Mouse (Mus musculus) fibroblast of lung, adult 2 months (primary cell): Measurements from ENCODE around the gene Camk1d.

Source experiments
- DNase-seq: peaks from one replicate; pipeline ENCODE4 v3.0.0-alpha.2; 2011; ENCODE audit warnings: low read depth

Gene Camk1d

DNA sequence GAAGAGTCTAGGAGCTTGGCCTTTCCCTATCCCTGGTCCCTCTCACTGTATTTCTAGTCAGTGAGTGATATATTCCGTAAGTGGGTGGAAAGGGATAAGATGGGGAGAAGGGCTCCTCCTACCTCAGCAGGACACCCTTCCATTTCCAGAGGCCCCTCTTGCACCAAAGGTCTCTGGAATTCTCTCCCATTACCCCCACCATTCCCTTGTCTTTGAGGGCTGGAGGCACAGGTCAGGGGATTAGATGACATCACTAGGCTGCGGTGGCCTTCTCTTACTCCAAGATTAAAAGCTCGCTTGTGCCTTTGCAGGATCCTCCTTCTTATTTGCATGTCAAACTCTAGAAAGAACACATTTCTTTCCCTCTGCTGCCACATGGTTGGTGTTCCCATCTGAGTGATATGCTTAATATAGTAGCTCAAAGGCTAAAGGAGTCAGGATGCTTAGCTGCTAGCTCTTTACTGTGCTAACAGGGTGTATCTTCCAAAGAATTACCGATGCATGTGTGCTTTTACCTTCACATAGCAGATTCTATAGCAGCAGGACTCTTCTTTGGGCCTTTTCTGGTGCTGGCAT, 244.9 kb downstream of the Camk1d start:
- no peak for DNase-seq

DNA sequence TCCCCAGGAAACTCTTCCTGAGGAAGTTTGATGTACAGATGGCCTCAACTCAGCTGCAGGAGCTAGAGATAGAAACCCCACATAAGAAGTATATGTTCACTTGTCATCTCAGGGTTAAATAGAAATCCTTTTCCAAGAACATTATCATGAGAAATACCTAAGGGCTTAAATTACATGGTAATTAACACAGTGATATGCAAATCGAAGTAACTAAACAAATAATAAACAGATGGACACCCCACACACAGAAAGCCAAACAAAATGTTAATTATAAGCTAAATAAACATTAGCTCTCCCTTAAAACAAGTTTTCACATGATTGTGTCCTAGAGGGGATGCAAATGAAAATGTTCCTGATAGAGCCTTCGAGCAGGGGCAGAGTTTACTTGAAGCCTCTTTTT, 246.8 kb downstream of the Camk1d start:
- DNase-seq = no peak

DNA sequence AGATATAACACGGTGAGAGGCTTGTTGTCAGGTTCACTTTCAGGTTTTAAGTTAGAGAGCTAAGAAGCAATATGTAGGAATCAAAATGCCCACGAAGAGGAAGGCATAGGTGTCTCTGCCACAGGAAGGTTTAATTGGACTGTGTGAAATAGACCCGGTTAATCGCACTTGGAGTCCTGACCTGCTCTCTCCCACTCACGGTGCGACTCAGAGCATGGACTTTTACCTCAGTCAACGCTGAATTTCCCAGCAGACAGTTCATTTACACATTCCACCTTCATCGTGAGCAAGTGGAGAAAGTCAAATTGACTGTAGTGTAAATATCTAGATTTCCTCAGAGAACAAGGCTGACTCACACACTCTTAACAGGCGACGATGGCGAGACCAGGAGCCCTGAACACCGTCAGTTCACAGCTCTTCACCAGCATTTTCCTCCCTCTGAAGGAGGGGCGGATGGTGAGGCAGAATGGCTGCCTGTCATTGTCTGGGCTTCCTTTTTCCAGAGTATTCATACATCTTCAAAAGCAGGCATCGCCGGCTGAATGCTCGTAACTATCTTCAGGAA, 255.6 kb downstream of the Camk1d start:
- DNase-seq = no peak

DNA sequence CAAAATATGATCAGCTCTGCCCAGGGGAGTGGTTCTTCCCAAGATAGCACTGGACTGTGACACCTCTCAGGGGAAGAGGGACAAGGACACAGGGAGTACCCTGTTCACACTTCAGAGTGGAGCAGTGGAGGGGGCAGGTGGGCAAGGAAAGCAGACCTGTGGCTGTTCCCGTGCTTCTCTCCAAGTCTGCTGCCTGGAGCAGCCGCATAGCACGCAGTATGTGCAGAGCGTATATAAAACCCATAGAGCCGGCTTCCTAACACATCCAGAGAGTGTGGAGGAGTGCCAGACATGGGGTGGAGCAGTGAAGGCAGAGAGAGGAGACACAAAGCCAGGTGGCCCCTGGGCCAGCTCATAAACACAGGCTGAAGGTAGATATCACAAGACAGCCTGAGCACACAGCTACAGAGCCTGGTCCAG, 256.2 kb downstream of the Camk1d start:
- no peak for DNase-seq

DNA sequence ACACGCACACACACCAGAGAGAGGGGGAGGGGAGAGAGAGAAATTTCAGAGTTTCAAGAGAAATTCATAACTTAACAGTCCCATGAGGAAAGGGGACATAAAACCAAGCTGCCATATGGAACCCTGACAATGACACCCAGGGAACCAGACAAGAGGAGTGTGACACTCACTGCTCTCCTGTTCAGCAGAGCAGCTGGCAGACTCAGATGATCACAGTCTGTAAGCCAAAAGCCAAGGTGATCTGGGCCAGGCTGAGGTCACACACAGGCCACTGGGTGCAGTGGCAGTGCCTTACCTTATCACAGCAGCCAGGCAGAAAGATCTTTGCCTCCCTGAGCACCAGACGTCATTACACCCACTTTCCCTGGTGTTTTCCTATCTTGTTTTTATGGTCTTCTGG, 258.2 kb downstream of the Camk1d start:
- DNase-seq = no peak

DNA sequence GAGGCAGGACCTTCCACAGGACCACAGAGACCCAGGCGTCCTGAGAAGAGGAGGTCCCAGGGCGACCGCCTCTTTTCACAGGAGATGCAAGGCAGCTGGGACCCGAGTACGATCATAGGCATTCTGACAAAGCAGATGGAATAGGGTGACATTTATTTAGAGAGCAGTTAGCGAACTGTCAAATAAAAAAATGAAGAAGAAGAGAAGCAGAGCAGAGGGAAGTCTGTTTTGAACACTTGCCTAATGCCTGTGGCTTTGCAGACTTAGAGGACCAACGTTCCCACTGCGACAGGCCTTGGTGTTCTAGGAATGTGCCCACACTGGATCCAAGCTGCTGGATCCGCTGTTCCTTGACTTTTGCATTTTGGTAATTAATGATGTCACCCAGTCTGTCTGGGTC, 259.5 kb downstream of the Camk1d start:
- no peak for DNase-seq

DNA sequence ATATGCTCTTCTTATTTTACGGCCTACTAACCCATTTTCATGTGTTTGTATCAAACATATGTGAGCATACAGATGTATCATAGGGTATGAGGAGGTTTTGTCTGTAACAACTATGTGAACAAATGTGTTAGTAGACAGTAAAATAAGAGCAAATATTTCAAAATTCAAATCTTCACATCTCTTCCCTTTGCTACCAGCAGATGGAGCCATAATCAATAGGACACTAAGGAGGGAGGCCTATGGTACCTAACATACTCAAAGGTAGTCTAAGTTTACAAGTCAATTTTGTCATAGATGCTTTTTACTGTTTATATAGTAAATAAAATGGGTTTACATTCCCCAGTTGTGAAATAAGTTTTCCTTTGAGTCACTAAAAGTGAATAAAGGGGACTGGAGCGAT, 262.7 kb downstream of the Camk1d start:
- DNase-seq = peak; percentile 15

DNA sequence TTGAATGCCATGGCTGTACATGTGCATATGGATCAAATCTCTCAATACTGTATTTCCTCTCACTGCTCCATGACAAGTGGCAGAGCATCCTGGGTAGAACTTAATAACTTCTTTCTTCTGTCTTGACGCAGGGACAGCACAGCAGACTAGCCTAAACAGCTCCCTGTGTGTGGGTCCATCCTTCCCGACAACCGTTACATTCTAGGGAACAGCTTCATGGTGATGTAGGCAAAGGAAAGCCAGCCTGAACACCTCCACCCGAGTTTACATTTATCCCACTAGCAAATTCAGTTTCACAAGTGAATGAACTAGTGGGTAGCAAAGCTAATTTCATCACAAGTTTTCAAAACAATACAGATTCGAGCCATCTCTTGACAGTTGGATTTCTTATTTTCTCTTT, 269.0 kb downstream of the Camk1d start:
- no peak for DNase-seq

DNA sequence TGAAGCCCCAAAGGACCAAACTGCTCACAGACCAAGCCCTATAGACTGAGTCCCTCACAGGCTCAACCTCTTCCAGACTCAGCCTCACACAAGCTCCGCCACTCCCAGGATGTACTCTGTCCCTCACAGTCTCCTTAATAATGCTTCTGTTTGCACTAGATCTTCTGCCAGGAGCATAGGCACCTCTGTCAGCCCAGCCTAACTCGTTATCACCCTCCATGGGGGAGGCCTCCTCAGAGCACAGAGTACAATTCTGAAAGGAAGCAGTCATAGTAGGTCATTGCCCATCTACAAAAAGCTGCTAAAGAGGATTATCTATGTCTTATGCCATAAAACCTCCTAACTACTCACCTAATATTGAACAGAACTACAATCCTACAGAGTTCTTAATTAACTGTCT, 276.6 kb downstream of the Camk1d start:
- DNase-seq = no peak

DNA sequence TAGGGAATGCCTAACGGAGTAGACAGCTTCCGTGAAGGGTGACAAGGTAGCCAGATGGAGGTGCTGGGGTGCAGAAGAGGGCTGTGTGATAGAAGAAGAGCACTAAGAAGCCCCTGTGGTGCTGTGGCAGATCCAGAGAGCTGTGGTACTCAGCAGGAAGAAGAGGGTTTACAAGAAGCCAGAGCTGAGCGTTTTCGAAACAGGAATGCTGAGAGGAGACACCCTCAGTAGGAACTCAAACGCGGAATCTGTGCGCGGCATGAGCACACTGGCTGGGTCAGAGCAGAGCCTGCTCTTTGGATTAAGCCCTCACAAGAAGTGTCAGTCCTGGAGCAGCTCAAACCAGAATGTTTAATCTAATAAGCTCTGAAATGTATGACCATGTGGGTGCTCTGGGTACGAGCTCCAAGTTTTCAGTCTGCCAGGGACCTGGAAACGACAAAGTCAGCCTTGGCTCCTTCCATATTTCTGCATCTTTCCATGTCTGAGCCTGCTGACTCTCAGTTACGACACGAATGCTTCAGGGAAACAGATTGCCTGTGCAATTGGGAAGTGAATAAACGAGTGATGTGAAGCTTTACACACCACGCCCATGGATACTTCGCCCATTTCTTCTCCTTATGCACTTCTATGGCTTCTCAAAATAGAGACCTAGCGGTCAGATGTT, 278.6 kb downstream of the Camk1d start:
- no peak for DNase-seq

DNA sequence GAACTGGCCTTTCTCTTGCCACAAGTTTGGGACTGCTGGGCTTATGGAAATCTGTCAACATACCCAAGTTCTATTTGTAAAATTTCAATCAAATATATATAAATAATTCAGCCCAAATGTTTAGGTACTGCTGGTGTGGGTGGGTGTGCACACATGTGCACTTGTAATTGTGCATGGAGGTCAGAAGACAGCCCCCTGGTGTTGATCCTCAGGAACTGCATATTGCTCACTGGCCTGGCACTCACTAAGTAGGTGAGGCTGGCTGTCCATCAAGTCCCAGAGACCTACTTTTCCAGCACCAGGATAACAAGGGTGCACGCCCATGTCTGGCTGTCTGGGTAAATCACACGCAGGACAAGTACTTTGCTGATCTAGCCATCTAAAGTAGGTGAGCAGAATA, 283.0 kb downstream of the Camk1d start:
- no peak for DNase-seq

DNA sequence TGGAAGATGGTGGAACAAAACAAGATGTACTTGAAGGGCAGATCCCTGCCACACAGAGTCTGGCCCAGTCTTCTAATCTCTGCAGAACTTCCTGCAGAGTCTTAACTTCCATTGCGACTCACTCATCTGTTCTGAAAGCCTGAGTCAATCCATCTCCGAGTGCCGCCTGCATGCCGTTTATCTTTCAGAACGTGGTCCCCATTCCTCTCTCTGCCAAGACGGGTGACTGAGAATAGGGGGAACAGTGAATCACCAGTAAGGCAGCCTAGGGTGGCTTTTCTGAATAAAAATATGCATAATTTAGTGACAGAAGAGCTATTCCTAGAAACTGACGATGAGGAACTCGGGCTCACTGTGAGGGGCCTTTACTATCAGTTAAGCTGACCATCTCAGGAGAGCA, 284.4 kb downstream of the Camk1d start:
- DNase-seq = no peak

DNA sequence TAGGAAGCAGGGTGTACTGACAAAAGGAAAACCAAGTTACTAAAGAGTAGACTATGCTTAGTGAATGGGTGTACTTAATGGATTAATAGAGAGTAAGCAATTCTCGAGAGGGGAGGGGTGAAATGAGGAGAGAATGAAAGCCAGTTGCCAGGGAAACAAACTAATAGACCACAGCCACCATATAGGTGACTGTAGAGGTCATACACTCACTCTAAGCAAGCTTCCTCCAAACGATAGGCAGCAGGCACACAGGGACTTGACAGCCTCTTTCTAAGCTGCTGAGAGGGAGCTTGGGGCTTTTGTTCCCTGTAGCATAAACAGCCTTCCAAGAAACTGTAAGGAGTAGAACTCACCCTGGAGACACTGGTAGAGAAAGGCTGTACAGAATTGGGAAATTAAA, 288.2 kb downstream of the Camk1d start:
- DNase-seq = no peak

DNA sequence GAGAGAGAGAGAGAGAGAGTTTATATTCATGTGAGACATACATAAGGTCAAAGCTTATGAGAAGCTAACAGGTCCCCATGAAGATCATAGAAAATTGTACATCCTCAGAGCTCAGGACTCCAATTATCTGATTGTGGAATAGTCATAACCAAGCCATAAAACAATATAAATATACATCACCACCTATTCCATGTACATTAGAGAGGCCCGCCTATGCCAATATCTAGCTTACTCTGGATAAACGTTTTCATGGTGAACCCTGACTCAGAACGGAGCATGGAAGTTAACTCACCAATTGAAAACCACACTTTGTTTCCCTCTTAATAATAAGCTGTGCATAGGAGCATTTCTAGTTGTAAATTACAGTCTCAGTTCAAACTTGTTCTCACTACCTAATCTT, 288.7 kb downstream of the Camk1d start:
- no peak for DNase-seq

DNA sequence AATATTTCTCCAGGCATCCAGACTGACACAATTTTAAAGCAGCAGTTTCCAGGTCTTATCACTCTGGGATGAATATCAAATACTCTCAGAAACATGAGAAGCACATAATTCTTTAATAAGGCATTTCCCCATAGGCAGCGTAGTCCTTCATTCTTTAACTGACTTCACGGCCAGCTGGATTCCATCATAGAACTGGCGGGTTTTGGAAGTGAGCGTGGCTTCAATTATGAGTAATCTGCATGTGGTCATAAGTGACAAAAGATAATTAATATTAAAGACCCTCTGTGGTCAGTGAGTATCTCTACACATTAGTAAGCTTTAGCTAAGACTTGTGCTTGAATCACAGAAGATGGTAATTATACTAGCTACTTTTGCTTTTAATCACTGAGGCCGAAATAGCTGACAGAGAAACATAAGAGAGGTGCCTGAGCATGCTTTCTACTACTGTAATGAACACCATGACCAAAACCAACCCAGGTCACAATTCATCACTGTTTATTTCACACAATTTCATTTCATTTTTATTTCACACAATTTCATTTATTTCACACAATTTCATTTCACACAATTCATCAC, 293.6 kb downstream of the Camk1d start:
- DNase-seq = no peak

DNA sequence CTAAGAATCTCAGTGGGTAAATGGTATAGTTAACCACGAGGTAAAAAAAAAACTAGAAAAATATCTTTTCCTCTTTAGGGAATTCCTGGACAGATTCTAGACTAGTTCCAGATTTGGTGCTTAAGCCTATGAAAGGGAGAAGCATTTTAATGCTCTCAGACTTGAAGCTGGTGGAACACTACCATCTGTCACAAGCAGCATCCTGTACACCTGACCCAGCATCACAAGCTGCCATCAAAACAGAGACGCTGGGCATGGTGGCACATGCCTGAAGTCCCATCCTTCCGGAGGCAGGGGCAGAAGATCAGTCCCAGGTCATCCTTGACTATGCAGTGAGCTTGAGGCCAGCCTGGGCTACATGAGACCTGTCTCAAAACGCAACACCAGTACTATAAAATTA, 295.5 kb downstream of the Camk1d start:
- DNase-seq = no peak

DNA sequence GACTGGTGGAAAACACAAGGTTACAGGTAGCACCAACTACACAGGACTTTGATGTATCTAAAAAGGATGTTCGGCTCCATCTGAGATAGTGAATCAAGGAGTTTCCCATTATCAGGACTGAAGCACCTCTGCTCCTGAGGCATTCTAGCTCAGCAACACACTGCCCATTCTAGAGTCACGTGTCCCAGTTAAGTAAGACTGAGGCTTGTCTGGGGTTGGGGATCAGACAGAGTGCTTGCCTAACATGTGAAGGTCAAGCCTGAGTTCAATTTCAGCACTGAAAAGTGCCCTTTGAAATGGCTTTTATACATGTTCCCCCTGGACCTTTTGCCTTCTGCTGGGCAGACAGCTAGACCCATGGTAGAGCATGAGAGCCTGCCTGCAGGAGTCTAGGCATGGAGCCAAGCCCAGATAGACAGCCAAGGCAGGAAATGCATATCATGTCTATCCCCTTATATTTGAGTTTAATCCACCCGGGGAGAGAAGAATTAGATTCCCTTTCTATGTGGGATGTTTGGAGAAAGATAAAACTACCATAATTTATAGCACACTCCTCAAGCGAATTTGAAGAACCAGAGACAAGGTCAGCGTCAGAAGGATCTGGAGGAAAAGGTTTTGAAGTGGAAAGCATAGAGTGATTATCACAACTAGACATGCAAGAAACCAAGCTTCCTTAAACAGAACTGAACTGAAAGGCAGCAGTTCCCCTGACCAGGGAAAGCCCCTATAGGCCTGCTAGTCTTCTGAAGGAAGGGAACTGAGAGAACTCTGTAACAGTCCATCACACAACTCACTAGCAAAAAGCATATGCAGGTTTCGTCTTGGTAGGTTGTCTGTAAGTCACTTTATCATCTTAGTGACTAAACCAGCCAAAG, 296.9 kb downstream of the Camk1d start:
- no peak for DNase-seq

DNA sequence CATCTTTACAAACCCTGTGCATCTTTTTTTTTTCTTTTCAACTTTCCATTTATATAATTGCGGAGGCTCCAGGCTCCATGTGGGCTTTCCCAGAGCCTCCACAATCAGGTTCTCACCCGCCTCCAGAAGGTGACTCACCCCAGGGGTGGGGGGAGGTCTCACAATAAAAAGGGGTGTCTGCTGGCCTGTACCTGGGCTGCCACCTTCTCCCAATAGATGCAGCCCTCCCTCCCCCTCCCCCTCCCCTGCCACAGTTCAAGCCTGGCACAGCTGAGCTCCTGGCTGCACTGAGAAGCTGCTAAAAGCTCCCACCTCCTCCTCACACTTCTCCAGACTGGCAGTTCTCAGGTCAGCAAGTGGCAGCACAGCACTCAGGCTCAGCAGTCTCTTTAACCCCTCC, 302.5 kb downstream of the Camk1d start:
- no peak for DNase-seq

DNA sequence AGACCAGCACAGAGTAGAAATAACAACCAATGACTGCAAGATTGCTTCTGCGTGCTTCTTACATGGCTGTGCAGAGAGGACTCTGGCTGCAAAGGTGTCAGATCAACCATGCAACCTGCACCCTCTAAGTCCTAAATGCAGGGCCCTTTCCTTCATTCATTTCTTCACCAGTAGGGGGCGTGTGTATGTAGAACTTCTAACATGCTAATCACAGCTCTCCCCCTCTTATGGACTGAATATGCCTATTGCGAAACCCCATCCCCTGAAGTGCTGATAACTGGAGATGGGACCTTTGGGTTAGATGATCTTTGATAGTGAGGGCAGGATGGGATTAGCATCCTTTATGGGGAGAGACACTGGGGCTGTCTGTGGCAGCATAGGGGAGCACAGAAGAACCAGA, 310.5 kb downstream of the Camk1d start:
- no peak for DNase-seq

DNA sequence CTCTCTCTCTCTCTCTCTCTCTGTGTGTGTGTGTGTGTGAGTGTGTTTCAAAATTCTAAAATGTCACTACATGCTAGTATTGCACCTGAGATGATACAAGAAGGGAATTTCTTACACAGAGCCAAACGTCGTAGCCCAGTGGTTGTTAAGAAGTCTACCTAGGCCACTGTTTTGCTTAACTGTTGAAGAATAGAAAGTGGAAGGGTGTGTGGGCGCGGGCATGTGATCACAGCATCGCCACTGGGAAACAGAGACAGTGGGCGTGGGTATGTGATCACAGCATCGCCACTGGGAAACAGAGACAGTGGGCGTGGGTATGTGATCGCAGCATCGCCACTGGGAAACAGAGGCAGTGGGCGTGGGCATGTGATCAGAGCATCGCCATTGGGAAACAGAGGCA, 312.3 kb downstream of the Camk1d start:
- DNase-seq = no peak

DNA sequence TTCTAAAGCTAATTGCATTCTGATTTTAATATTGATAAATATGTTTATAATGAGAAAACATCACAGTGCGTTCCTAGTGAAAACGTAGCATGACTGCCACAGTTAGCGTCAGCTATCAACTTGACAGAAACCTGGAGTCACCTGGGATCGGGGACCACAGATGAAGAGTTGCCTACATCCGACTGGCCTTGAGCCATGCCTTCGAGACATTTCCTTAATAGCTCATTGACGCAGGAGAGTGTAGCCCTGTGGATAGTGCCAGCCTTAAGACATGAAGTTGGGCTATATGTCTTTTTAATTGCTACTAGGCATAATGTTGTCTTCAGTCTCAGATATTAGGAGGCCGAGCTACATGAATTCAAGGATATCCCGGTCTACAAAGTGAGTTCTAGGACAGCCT, 315.8 kb downstream of the Camk1d start:
- DNase-seq = no peak

DNA sequence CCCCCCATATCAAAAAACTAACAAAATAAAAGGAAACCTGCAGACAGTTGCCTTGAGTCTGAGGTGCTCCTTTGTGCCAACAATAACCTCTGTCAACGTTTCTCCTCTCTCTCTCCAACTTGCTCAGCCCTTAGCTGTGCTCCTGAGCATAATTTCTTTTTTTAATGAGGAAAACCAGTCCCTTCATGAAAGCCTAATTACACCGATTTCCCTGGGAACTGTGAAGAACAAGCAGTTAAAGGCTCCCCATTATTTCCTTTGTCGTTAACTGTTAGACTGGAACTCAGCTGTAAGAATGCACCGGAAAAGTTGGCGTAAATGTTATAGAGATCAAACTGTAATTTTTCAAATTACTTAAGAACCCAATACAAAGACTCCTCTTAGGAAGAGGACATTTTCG, 316.3 kb downstream of the Camk1d start:
- no peak for DNase-seq

DNA sequence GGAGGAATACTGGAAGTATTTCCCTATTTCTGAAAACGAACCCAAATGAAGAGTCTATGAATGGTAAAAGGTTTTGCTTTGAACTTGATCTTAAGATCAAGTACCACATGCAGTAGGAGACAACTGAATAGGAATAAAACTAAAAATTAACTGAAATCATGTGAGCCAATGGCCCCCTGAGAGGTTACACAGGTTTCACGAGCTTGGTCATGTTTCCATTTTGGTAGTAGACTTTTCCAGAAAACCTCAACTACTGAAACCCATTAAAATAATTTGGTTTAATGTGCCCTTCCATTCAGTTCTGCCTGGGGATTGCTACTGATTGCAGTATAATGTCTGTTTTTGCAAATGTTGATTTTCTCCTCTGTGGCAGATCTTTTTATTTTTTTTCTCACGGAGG, 316.8 kb downstream of the Camk1d start:
- no peak for DNase-seq
